Mouse (Mus musculus) lung, postnatal 0 days (tissue): ENCODE data around the gene Vps26a. TPM values are rescaled to one million over a fixed set of nuclear protein-coding genes. Genes with fewer than 3 reads are reported as not detected.
"Not testable (repeated sequence)": the region's sequence is repeated elsewhere in the genome, so short reads cannot be mapped to it uniquely, and the experiment has no call there.

Experiments
- ATAC-seq: fragments of 200-750 bp; cut with Nextera tagmentation; 2 replicates; pipeline ENCODE4 v1.8.0; 2017; ENCODE audit warnings: moderate library complexity
- DNase-seq: peaks from one replicate; pipeline ENCODE4 v3.0.0-alpha.2; 2016; ENCODE audit warnings: low spot score
- H3K27ac ChIP-seq: fragments of 300-500 bp; sonication (generic); 2 replicates; pipeline ENCODE4 v1.5.1; 2014; ENCODE audit warnings: antibody characterized with exemption, mild to moderate bottlenecking, low read length, mixed read lengths
- H3K27me3 ChIP-seq: fragments of 300-500 bp; sonication (generic); replicated peaks from 2 replicates; pipeline ENCODE4 v1.6.1; 2014; ENCODE audit warnings: low read length, mixed read lengths; ENCODE audit not compliant: insufficient read depth
- H3K36me3 ChIP-seq: fragments of 300-500 bp; sonication (generic); 2 replicates; pipeline ENCODE4 v1.6.1; 2014; ENCODE audit warnings: low read length, mixed read lengths; ENCODE audit not compliant: insufficient read depth
- H3K4me1 ChIP-seq: fragments of 300-500 bp; sonication (generic); 2 replicates; pipeline ENCODE4 v1.6.1; 2014; ENCODE audit warnings: antibody characterized with exemption, low read depth, low read length, mixed read lengths; ENCODE audit not compliant: insufficient read depth
- H3K4me2 ChIP-seq: fragments of 300-500 bp; sonication (generic); replicated peaks from 2 replicates; pipeline ENCODE4 v1.6.1; 2014; ENCODE audit warnings: low read depth, mild to moderate bottlenecking, low read length, moderate library complexity, mixed read lengths
- H3K4me3 ChIP-seq: fragments of 300-500 bp; sonication (generic); 2 replicates; pipeline ENCODE4 v1.5.1; 2014; ENCODE audit warnings: low read depth, low read length
- H3K9ac ChIP-seq: fragments of 300-500 bp; sonication (generic); replicated peaks from 2 replicates; pipeline ENCODE4 v1.6.1; 2014; ENCODE audit warnings: low read depth, mild to moderate bottlenecking
- H3K9me3 ChIP-seq: fragments of 300-500 bp; sonication (generic); 2 replicates; pipeline ENCODE4 v1.6.1; 2016; ENCODE audit warnings: low read length, mixed read lengths
- CTCF ChIP-seq: IDR thresholded peaks from 2 replicates; pipeline ENCODE4 v1.5.1; 2016; ENCODE audit warnings: antibody characterized with exemption, mild to moderate bottlenecking
- EP300 ChIP-seq: IDR thresholded peaks from 2 replicates; pipeline ENCODE4 v1.6.1; 2016; ENCODE audit warnings: antibody characterized with exemption, mild to moderate bottlenecking, control low read depth
- WGBS: fragments of 180-500 bp; shearing (Covaris S2); extraction: QIAGEN DNeasy Blood & Tissue Kit; methylation state at CpG from one replicate; pipeline ENCODE4 v1.1.7; 2014; 5-methylcytosine and 5-hydroxymethylcytosine counted together
- polyA plus RNA-seq: library from polyadenylated mRNA; unstranded; fragments of >200 nt; fragmentation: Nextera tagmentation; extraction: Ambion mirVana; gene quantifications from 2 replicates; pipeline ENCODE4 v1.2.1, GENCODE M21; 2015

Vps26a gene
- polyA plus RNA-seq, 1 experiment from 2014 or later = 62.7 TPM

GRCm38 (mm10) chr10:62469736-62470135 is 16.9 kb downstream of the Vps26a start:
- TF ChIP-seq EP300 (no peak), CTCF (no peak)
- H3K4me3 ChIP-seq = no peak overlapping the region
- WGBS = 92% methylated on average over 4 of the region's 4 CpGs

GRCm38 (mm10) chr10:62461321-62461720 is 25.3 kb downstream of the Vps26a start:
- H3K27ac ChIP-seq = no peak overlapping the region
- H3K4me2 ChIP-seq = no peak overlapping the region
- DNase-seq (no peak), ATAC-seq (no peak)
- H3K9ac ChIP-seq = no peak overlapping the region
- H3K36me3 ChIP-seq = peaks cover 28% of the 10 kb centered on the region
- no peak for TF ChIP-seq EP300
- H3K4me3 ChIP-seq = no peak overlapping the region
- H3K4me1 ChIP-seq = no peaks in the 10 kb centered on the region
- no peaks in the 10 kb centered on the region for H3K27me3 ChIP-seq
- no peaks in the 10 kb centered on the region for H3K9me3 ChIP-seq

More at GRCm38 (mm10) chr10:62469736-62470135, 16.9 kb downstream of the Vps26a start:
- Histone ChIP-seq H3K4me2 (no peak overlapping the region), H3K27me3 (no peaks in the 10 kb centered on the region), H3K4me1 (no peaks in the 10 kb centered on the region), H3K9ac (no peak overlapping the region), H3K27ac (no peak overlapping the region), H3K9me3 (no peaks in the 10 kb centered on the region), H3K36me3 (0 out of 2 replicates have a peak, but pooled peaks cover 5% of the 10 kb centered on the region)
- DNase-seq (no peak), ATAC-seq (no peak)

GRCm38 (mm10) chr10:62452001-62452400 is 34.6 kb downstream of the Vps26a start:
- peaks cover 16% of the 10 kb centered on the region; the same call in 1 of the 2 replicates for H3K36me3 ChIP-seq
- H3K27me3 ChIP-seq, H3K4me2 ChIP-seq, H3K9ac ChIP-seq, H3K4me1 ChIP-seq, H3K9me3 ChIP-seq, H3K27ac ChIP-seq, H3K4me3 ChIP-seq, ATAC-seq, DNase-seq: not testable (repeated sequence)
- 62% methylated on average over 11 of the region's 11 CpGs for WGBS

GRCm38 (mm10) chr10:62450280-62450640 is 36.3 kb downstream of the Vps26a start:
- 35% methylated on average over 18 of the region's 18 CpGs for WGBS
- H3K27me3 ChIP-seq = no peaks in the 10 kb centered on the region

GRCm38 (mm10) chr10:62449364-62450279 is 37.0 kb downstream of the Vps26a start, which contains the start of the genes 4930507D05Rik and Supv3l1:
TSS of gene 4930507D05Rik (plus strand) at chr10:62449489.
TSS of gene Supv3l1 (minus strand) at chr10:62449738.
- peak; percentile 95 for DNase-seq
- no peak for TF ChIP-seq CTCF
- TF ChIP-seq EP300 = peak; percentile 88
- WGBS = under 1% methylated on average over 64 of the region's 73 CpGs

More at GRCm38 (mm10) chr10:62450280-62450640, 36.3 kb downstream of the Vps26a start:
- H3K4me1 ChIP-seq = peaks cover 5% of the 10 kb centered on the region; the same call in 1 of the 2 replicates
- no peak overlapping the region for H3K9ac ChIP-seq
- peaks cover under 1% of the 10 kb centered on the region; the same call in 1 of the 2 replicates for H3K36me3 ChIP-seq
- no peaks in the 10 kb centered on the region for H3K9me3 ChIP-seq
- DNase-seq = no peak
- TF ChIP-seq EP300 (no peak), CTCF (no peak)
- peak; percentile 11 for ATAC-seq
- peak overlapping the region; percentile 86 for H3K4me2 ChIP-seq
- peak overlapping the region; percentile 78 for H3K4me3 ChIP-seq
- H3K27ac ChIP-seq = peak overlapping the region; percentile 85; the same call in 1 of the 2 replicates

GRCm38 (mm10) chr10:62430427-62430826 is 56.2 kb downstream of the Vps26a start:
- no peaks in the 10 kb centered on the region for H3K27me3 ChIP-seq
- no peak for ATAC-seq
- no peaks in the 10 kb centered on the region for H3K9me3 ChIP-seq
- H3K36me3 ChIP-seq = peaks cover 32% of the 10 kb centered on the region
- no peak overlapping the region for H3K27ac ChIP-seq
- H3K9ac ChIP-seq = no peak overlapping the region
- no peaks in the 10 kb centered on the region for H3K4me1 ChIP-seq
- peak; percentile 22 for DNase-seq
- H3K4me3 ChIP-seq = no peak overlapping the region
- H3K4me2 ChIP-seq = no peak overlapping the region
- WGBS = 73% methylated on average over 5 of the region's 5 CpGs
- TF ChIP-seq CTCF = no peak
- no peak for TF ChIP-seq EP300

More at GRCm38 (mm10) chr10:62449364-62450279, 37.0 kb downstream of the Vps26a start, which contains the start of the genes 4930507D05Rik and Supv3l1:
- H3K4me2 ChIP-seq = peak within 1 kb of the TSS; percentile 86
- no peaks in the 10 kb centered on the region for H3K27me3 ChIP-seq
- no peaks in the 10 kb centered on the region for H3K9me3 ChIP-seq
- H3K4me3 ChIP-seq = peak within 1 kb of the TSS; percentile 78
- peak within 1 kb of the TSS; percentile 86 for H3K9ac ChIP-seq
- peak; percentile 94 for ATAC-seq
- H3K4me1 ChIP-seq = peaks cover 5% of the 10 kb centered on the region; the same call in 1 of the 2 replicates
- no peaks in the 10 kb centered on the region; the same call in 1 of the 2 replicates for H3K36me3 ChIP-seq
- peak within 1 kb of the TSS; percentile 85 for H3K27ac ChIP-seq
